Mouse (Mus musculus) olfactory bulb, adult 2 months (tissue): ENCODE data around the gene Mesp1. TPM values are rescaled to one million over a fixed set of nuclear protein-coding genes. Genes with fewer than 3 reads are reported as not detected.

Source experiments
- H3K27ac ChIP-seq: fragments of 200-500 bp; 2 replicates; pipeline ENCODE4 v1.5.1; 2012; ENCODE audit warnings: low read depth, low read length; ENCODE audit not compliant: insufficient read depth
- H3K4me1 ChIP-seq: fragments of 200-500 bp; 2 replicates; pipeline ENCODE4 v1.6.1; 2012; ENCODE audit warnings: low read length; ENCODE audit not compliant: control insufficient read depth, insufficient read depth
- H3K4me3 ChIP-seq: fragments of 200-500 bp; 2 replicates; pipeline ENCODE4 v1.5.1; 2012; ENCODE audit warnings: mild to moderate bottlenecking, low read depth, low read length, moderate library complexity; ENCODE audit not compliant: insufficient read depth
- CTCF ChIP-seq: fragments of 200-500 bp; IDR thresholded peaks from 2 replicates; pipeline ENCODE4 v1.5.1; 2012; ENCODE audit warnings: low read depth, mild to moderate bottlenecking, low read length, moderate library complexity; ENCODE audit not compliant: insufficient read depth
- POLR2A ChIP-seq: fragments of 200-500 bp; IDR thresholded peaks from 2 replicates; pipeline ENCODE4 v1.6.1; 2012; ENCODE audit warnings: mild to moderate bottlenecking, low read depth, low read length, moderate library complexity; ENCODE audit not compliant: insufficient read depth
- WGBS: fragments of 180-500 bp; shearing (Covaris S2); methylation state at CpG from one replicate; pipeline ENCODE4 v1.1.7; 2018; 5-methylcytosine and 5-hydroxymethylcytosine counted together
- polyA plus RNA-seq: library from polyadenylated mRNA; stranded (reverse); fragments of >200 nt; gene quantifications from 2 replicates; pipeline ENCODE4 v1.2.4, GENCODE M21; 2012; ENCODE audit warnings: low replicate concordance; ENCODE audit not compliant: missing spikeins, insufficient read depth, insufficient read length

The Mesp1 gene
- polyA plus RNA-seq, 1 experiment: not detected

GRCm38 (mm10) chr7:79771561-79772512 is 21.8 kb downstream of the Mesp1 start:
- TF ChIP-seq POLR2A (no peak), CTCF (no peak)
- no peak overlapping the region for H3K27ac ChIP-seq
- WGBS: 56% methylated on average over 15 of the region's 15 CpGs
- peaks cover 5% of the 10 kb centered on the region for H3K4me1 ChIP-seq
- H3K4me3 ChIP-seq: no peak overlapping the region

DNA sequence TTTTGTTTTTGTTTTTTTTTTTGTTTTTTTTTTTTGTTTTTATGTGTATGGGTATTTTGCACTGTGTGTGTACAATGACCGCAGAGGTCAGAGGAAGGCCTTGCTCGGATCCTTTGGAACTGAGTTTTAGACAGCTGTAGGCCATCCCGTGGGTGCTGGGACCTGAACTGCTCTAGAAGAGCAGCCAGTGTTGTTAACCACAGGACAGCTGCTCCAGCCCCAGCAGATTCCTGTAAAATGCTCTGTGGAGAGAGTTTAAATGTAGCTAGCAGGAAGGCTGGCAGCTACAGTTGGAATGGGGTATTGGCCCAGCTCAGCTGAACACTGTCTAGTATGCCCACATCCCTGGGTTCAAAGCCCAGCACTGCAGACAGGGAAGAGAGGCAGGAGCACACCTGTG is 23.9 kb downstream of the Mesp1 start:
- H3K4me3 ChIP-seq: no peak overlapping the region
- TF ChIP-seq POLR2A: no peak
- H3K27ac ChIP-seq: no peak overlapping the region
- 86% methylated on average over 3 of the region's 3 CpGs for WGBS
- H3K4me1 ChIP-seq: peaks cover 5% of the 10 kb centered on the region

DNA sequence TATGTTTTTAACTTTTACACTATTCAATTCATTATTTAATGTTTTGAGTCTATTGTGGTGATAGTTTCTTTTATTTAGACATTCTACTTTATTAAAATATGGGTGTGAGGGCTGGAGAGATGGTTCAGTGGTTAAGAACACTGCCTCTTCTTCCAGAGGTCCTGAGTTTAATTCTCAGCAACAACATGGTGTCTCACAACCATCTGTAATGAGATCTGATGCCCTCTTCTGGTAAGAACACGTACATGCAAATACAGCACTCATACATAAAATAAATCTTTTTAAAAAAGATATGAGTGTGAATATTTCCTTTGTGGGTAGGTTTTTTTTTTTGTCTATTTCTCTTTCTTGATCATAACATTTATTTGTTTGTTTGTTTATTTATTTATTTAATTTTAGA is 27.6 kb downstream of the Mesp1 start:
- no peak overlapping the region for H3K27ac ChIP-seq
- no peaks in the 10 kb centered on the region for H3K4me1 ChIP-seq
- TF ChIP-seq CTCF: no peak
- no peak for TF ChIP-seq POLR2A
- WGBS: 58% methylated on average over 1 of the region's 1 CpGs
- H3K4me3 ChIP-seq: no peak overlapping the region

GRCm38 (mm10) chr7:79762106-79762505 is 31.5 kb downstream of the Mesp1 start:
- WGBS: 81% methylated on average over 8 of the region's 8 CpGs
- no peaks in the 10 kb centered on the region for H3K4me1 ChIP-seq

DNA sequence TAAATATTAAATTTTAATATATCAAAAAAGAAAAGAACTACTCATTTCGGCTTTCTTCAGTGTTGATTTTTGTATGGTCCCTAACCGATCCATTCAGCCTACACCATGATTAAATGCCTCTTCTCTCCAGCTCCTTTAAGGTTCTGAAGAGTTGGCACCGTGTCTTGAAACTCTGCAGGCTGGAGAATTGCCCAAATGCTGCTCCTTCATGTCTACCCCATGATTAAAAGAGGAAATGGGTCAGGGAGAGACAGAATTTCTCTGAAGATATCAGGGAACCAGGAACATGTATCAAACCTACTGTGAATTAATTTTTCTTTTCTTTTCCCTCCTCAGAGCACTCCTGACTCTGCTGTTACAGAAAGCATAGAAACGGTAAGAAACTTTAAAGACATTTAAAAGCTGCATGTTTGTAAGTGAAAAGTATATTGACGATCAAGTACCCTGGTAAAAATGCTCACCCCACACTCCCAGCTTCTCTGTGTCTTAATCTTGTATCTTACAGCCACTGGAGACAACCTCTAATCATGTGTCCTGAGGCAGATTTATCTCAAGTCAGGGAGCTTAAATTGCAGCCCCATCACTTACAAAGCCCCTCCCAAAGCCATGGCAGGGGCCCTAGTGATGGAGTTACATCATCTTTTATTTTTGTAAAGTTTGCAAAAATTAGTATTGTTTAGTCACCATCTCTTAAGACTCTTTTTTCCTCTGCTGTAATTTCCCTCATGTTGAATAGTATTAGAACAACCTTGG is 32.3 kb downstream of the Mesp1 start:
- Histone ChIP-seq H3K27ac (no peak overlapping the region), H3K4me1 (no peaks in the 10 kb centered on the region), H3K4me3 (no peak overlapping the region)
- TF ChIP-seq POLR2A (no peak), CTCF (no peak)
- WGBS: 34% methylated on average over 5 of the region's 5 CpGs

More at GRCm38 (mm10) chr7:79762106-79762505, 31.5 kb downstream of the Mesp1 start:
- Histone ChIP-seq H3K27ac (no peak overlapping the region), H3K4me3 (no peak overlapping the region)
- no peak for TF ChIP-seq POLR2A
- TF ChIP-seq CTCF: no peak

GRCm38 (mm10) chr7:79759766-79760165 is 33.8 kb downstream of the Mesp1 start:
- no peak for TF ChIP-seq CTCF
- TF ChIP-seq POLR2A: no peak
- Histone ChIP-seq H3K27ac (no peak overlapping the region), H3K4me1 (no peaks in the 10 kb centered on the region), H3K4me3 (no peak overlapping the region)

DNA sequence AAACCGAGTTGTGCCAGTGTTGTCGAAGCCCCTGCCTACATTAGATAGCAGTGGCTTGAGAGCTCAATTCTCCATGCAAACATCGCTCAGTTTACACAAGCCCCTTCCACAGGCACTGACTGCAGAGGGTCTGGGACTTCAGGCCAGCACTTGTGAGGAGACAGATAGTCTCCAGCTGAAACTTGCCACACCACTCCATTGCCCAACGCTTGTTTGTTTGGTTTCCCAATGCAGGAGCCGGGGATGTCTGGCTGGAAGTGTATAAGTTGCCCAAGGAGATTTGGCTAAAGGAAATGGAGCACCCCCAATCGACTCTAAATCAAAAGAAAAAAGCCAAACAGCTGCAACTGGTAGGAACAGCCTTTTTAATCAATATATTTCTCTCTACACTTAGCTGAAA is 35.4 kb downstream of the Mesp1 start:
- TF ChIP-seq CTCF: no peak
- no peak for TF ChIP-seq POLR2A
- H3K4me1 ChIP-seq: no peaks in the 10 kb centered on the region
- H3K27ac ChIP-seq: no peak overlapping the region
- 85% methylated on average over 6 of the region's 6 CpGs for WGBS
- H3K4me3 ChIP-seq: no peak overlapping the region

DNA sequence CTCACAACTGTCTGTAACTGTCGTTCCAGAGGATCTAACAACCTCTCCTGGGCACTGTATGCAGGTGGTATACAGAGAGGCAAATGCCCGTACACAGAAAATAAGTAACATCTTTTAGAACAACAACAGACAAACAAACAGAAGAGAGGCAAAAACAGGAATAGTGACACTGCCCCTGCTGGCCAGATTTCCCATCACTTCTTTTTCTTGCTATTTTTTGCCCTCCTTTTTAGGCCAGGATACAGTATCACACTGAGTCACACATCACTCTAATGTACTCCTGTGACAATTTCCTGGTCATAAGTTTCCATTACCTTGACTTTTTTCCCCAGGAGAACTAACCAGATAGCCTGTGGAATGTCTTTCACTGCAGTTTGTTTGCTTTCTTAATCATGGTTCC is 37.3 kb downstream of the Mesp1 start:
- Histone ChIP-seq H3K4me1 (no peaks in the 10 kb centered on the region), H3K4me3 (no peak overlapping the region), H3K27ac (no peak overlapping the region)
- no peak for TF ChIP-seq POLR2A
- TF ChIP-seq CTCF: no peak
- 46% methylated on average over 2 of the region's 2 CpGs for WGBS

GRCm38 (mm10) chr7:79749511-79749910 is 44.1 kb downstream of the Mesp1 start:
- WGBS: 88% methylated on average over 6 of the region's 6 CpGs
- Histone ChIP-seq H3K4me3 (no peak overlapping the region), H3K27ac (no peak overlapping the region), H3K4me1 (no peaks in the 10 kb centered on the region)
- TF ChIP-seq CTCF (no peak), POLR2A (no peak)
